Mouse (Mus musculus): Measurements from ENCODE around the gene Clmp. TPM values are rescaled to one million over a fixed set of nuclear protein-coding genes. Genes with fewer than 3 reads are reported as not detected.

Clmp gene
- polyA plus RNA-seq (2012; rRNA removed) = 1.4 and 7.2 TPM in 2 replicates

GRCm38 (mm10) chr9:40685801-40686420 is at the start of gene Clmp:
Gene Clmp (plus strand): TSS chr9:40685962.
- Histone ChIP-seq H3K36me3 (ENCODE audit: control insufficient read depth, insufficient read depth, low read length) (no peaks in the 10 kb centered on the region), H3K27ac (ENCODE audit: insufficient read depth, low read length) (no peak within 1 kb of the TSS), H3K4me1 (ENCODE audit: control insufficient read depth, insufficient read depth, insufficient read length) (no peaks in the 10 kb centered on the region), H3K4me3 (ENCODE audit: extremely low read depth, insufficient read depth, insufficient read length) (peak within 1 kb of the TSS; percentile 38; the same call in 1 of the 2 replicates), H3K27me3 (ENCODE audit: control insufficient read depth, insufficient read depth, low read length) (peaks cover 5% of the 10 kb centered on the region)
- TF ChIP-seq POLR2A (IDR thresholded peaks at IDR 0.05; ENCODE audit: low read depth, low read length) = no peak
- no peak for TF ChIP-seq CTCF (IDR thresholded peaks at IDR 0.05; ENCODE audit: extremely low read depth, insufficient read depth, insufficient read length, insufficient replicate concordance)
- no peak for DNase-seq (ENCODE audit: low read depth in 1 of 2, low spot score in 2 of 2)
- 1% methylated on average over 53 of the region's 53 CpGs for WGBS

DNA sequence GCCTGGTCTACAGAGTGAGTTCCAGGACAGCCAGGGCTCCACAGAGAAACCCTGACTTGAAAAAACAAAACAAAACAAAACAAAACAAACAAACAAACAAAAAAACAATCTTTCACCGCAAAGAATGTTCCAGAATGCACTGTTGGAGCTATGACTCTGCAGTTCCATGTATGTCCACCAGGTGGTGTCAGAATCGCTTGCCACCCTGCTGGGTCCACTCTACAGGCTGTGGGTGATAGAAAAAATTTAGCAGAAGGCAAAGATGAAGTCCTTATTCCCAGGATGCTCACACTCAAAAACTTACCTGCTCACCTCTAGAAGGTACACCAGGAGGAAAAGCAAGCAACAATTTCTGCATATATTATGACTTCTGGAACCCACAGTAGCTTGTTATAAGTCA is 49.7 kb upstream of the Clmp start:
- no peak overlapping the region for H3K27ac ChIP-seq (ENCODE audit: insufficient read depth, low read length)
- TF ChIP-seq CTCF (IDR thresholded peaks at IDR 0.05; ENCODE audit: extremely low read depth, insufficient read depth, insufficient read length, insufficient replicate concordance) (peak; percentile 83; the same call in 1 of the 2 replicates), POLR2A (IDR thresholded peaks at IDR 0.05; ENCODE audit: low read depth, low read length) (no peak)
- no peaks in the 10 kb centered on the region for H3K27me3 ChIP-seq (ENCODE audit: control insufficient read depth, insufficient read depth, low read length)
- H3K36me3 ChIP-seq (ENCODE audit: control insufficient read depth, insufficient read depth, low read length) = no peaks in the 10 kb centered on the region
- DNase-seq (ENCODE audit: low read depth in 1 of 2, low spot score in 2 of 2) = peak; percentile 19 to 59
- H3K4me1 ChIP-seq (ENCODE audit: control insufficient read depth, insufficient read depth, insufficient read length) = peaks cover 4% of the 10 kb centered on the region; the same call in 1 of the 2 replicates
- WGBS = 0% methylated on average over 2 of the region's 2 CpGs
- H3K4me3 ChIP-seq (ENCODE audit: extremely low read depth, insufficient read depth, insufficient read length) = no peak overlapping the region

DNA sequence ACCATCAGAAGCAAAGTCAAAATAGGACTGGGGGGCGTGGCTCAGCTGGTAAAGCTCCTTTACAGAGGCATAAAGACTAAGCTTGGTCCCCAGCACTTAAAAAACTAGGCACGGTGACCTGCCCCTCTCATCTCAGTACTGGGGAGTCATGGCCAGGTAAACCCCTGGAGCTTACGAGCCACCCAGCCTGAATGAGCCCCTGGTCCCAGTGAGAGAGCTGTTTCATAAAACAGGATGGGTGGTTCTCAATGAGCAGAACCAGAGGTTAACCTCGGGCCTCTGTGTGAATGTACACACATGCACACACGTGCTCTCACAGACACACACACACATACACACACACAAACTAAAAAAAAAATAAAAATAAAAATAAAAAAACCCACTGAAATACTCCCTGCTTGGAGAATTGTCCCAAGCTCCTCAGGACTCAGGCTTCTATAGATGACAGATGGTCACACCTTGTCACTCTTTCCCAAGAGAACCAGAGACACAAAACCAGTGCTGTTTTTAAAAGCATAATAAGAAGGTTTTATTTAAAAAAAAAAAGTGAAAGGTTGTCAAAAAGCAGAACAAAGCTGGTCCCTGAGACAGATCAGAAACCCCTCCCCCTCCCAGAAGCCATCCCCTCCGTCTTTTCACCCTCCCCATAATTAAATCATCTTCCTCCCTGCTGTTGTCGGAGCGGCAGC is 47.9 kb upstream of the Clmp start:
- Histone ChIP-seq H3K27ac (ENCODE audit: insufficient read depth, low read length) (no peak overlapping the region), H3K36me3 (ENCODE audit: control insufficient read depth, insufficient read depth, low read length) (no peaks in the 10 kb centered on the region), H3K27me3 (ENCODE audit: control insufficient read depth, insufficient read depth, low read length) (no peaks in the 10 kb centered on the region), H3K4me3 (ENCODE audit: extremely low read depth, insufficient read depth, insufficient read length) (peak overlapping the region; percentile 58), H3K4me1 (ENCODE audit: control insufficient read depth, insufficient read depth, insufficient read length) (no peaks in the 10 kb centered on the region; the same call in 1 of the 2 replicates)
- no peak for TF ChIP-seq CTCF (IDR thresholded peaks at IDR 0.05; ENCODE audit: extremely low read depth, insufficient read depth, insufficient read length, insufficient replicate concordance)
- TF ChIP-seq POLR2A (IDR thresholded peaks at IDR 0.05; ENCODE audit: low read depth, low read length) = no peak
- WGBS = 45% methylated on average over 8 of the region's 8 CpGs
- peak in 1 of 2 experiments; percentile 9 for DNase-seq (ENCODE audit: low read depth in 1 of 2, low spot score in 2 of 2)

DNA sequence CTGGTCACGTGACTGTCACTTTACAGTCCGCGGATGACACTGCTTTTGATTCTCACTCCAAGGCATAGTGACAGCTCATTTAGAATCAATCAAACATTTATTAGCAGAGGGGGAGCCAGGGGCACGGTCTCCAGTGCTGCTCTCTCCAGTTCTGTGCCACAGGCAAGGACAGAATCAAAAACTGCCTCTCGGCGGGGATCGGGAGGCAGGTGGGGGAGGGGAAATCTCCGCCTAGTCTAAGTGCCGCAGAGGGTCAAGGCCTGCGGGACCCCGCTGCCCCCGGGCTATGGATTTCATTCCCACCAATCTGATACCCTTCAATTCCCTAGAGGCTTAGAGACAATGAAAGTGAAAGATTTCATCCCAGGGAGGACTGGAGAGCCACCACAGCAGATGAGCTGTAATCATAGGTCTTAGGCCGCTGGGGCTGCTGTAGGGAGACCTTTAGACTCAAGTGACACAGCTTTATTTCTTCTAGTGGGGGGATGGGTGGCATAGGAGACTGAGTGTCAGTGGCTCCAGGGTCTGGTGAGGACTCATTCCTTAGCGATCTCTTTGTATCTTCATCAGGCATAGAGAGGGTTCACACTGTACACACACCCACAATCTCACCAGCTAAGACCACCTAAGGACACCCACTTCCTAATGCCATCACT is 47.2 kb upstream of the Clmp start:
- Histone ChIP-seq H3K36me3 (ENCODE audit: control insufficient read depth, insufficient read depth, low read length) (no peaks in the 10 kb centered on the region), H3K4me3 (ENCODE audit: extremely low read depth, insufficient read depth, insufficient read length) (peak overlapping the region; percentile 58), H3K27me3 (ENCODE audit: control insufficient read depth, insufficient read depth, low read length) (no peaks in the 10 kb centered on the region), H3K4me1 (ENCODE audit: control insufficient read depth, insufficient read depth, insufficient read length) (no peaks in the 10 kb centered on the region; the same call in 1 of the 2 replicates), H3K27ac (ENCODE audit: insufficient read depth, low read length) (no peak overlapping the region)
- 15% methylated on average over 14 of the region's 14 CpGs for WGBS
- no peak for TF ChIP-seq CTCF (IDR thresholded peaks at IDR 0.05; ENCODE audit: extremely low read depth, insufficient read depth, insufficient read length, insufficient replicate concordance)
- no peak for TF ChIP-seq POLR2A (IDR thresholded peaks at IDR 0.05; ENCODE audit: low read depth, low read length)
- peak in 1 of 2 experiments; percentile 26 for DNase-seq (ENCODE audit: low read depth in 1 of 2, low spot score in 2 of 2)

DNA sequence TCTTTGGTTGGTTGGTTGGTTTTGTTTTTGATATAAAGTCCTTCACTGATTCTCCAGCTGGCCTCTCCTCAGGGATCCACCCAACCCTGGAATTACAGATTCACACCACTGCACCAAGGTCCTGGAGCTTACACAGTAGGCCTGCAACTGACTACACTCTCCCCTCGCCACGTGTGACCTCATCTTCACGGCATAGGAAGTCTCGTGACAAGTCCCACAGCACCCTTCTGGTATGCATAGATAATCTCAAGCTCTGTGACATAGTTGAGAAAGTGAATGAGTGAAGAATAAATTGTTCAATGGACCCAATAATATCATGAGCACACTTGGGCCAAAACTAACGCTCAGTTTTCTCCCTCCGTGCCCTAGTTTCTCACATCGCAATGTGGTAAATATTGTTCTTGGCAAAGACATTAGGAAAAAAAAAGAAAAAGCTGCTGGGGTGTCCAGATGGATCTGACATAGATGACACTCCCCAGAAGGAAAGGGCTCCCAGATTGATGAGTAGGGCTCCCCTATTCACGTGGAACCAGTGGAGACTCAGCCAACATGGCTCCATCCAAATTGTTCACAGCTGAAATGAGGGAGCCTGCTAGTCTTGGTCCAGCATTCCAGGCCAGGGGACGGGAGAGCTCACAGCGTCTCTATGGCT is 46.1 kb upstream of the Clmp start:
- H3K36me3 ChIP-seq (ENCODE audit: control insufficient read depth, insufficient read depth, low read length) = no peaks in the 10 kb centered on the region
- no peak overlapping the region for H3K4me3 ChIP-seq (ENCODE audit: extremely low read depth, insufficient read depth, insufficient read length)
- TF ChIP-seq CTCF (IDR thresholded peaks at IDR 0.05; ENCODE audit: extremely low read depth, insufficient read depth, insufficient read length, insufficient replicate concordance) (no peak), POLR2A (IDR thresholded peaks at IDR 0.05; ENCODE audit: low read depth, low read length) (no peak)
- H3K4me1 ChIP-seq (ENCODE audit: control insufficient read depth, insufficient read depth, insufficient read length) = no peaks in the 10 kb centered on the region; the same call in 1 of the 2 replicates
- no peak for DNase-seq (ENCODE audit: low read depth in 1 of 2, low spot score in 2 of 2)
- WGBS = 89% methylated on average over 10 of the region's 10 CpGs
- no peak overlapping the region for H3K27ac ChIP-seq (ENCODE audit: insufficient read depth, low read length)
- H3K27me3 ChIP-seq (ENCODE audit: control insufficient read depth, insufficient read depth, low read length) = no peaks in the 10 kb centered on the region

GRCm38 (mm10) chr9:40641318-40641717 is 44.4 kb upstream of the Clmp start:
- TF ChIP-seq CTCF (IDR thresholded peaks at IDR 0.05; ENCODE audit: extremely low read depth, insufficient read depth, insufficient read length, insufficient replicate concordance) (no peak), POLR2A (IDR thresholded peaks at IDR 0.05; ENCODE audit: low read depth, low read length) (no peak)
- no peak overlapping the region for H3K4me3 ChIP-seq (ENCODE audit: extremely low read depth, insufficient read depth, insufficient read length)

More at GRCm38 (mm10) chr9:40641318-40641717, 44.4 kb upstream of the Clmp start:
- H3K27me3 ChIP-seq (ENCODE audit: control insufficient read depth, insufficient read depth, low read length) = no peaks in the 10 kb centered on the region
- no peaks in the 10 kb centered on the region for H3K36me3 ChIP-seq (ENCODE audit: control insufficient read depth, insufficient read depth, low read length)
- 52% methylated on average over 2 of the region's 2 CpGs for WGBS
- no peaks in the 10 kb centered on the region; the same call in 1 of the 2 replicates for H3K4me1 ChIP-seq (ENCODE audit: control insufficient read depth, insufficient read depth, insufficient read length)
- H3K27ac ChIP-seq (ENCODE audit: insufficient read depth, low read length) = no peak overlapping the region
- no peak for DNase-seq (ENCODE audit: low read depth in 1 of 2, low spot score in 2 of 2)
